Mouse (Mus musculus) cerebellum, adult 2 months (tissue): ENCODE results near the gene Otud6a.

Experiments used
- CTCF ChIP-seq: fragments of 200-500 bp; IDR thresholded peaks from 2 replicates; pipeline ENCODE4 v1.5.1; 2011; ENCODE audit warnings: low read depth, mild to moderate bottlenecking, control low read depth, low read length, moderate library complexity, borderline replicate concordance; ENCODE audit not compliant: insufficient read depth
- POLR2A ChIP-seq: fragments of 200-500 bp; IDR thresholded peaks from 2 replicates; pipeline ENCODE4 v1.6.1; 2011; ENCODE audit warnings: low read length, control low read depth, borderline replicate concordance; ENCODE audit not compliant: insufficient read depth

DNA sequence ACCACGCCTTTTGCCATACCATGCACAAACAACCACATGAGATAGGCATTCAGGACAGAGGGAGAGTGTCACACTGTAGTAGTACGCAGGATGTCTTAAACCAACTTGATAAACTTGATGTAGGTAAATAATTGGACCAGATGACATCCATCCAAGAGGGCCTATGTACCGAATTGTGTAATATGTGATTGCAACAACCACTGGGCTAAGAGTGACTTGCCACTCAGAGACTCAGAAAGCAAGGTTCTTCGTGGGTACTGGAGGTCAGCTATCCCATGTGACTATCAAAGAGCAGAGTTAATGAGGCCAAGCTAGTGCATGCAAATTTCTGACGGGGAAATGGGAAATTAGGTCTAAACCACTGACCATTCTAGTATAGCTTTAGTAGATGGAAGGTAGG is 27.2 kb upstream of the Otud6a start:
- no peak for TF ChIP-seq CTCF
- no peak for TF ChIP-seq POLR2A
